Mouse (Mus musculus) kidney, postnatal 25 days (tissue): ENCODE measurements at regions not wholly inside any gene's neighbourhood (a gene's known extent, or its start where the extent isn't known, plus 50 kb on each side); places are given as distances from the start of the nearest gene placed in this dataset.

Experiments used
- DNase-seq, 2 experiments: peaks; one replicate each; pipeline ENCODE4 v3.0.0; 2021; ENCODE audit warnings: mixed read lengths in 2 of 2

- DNase-seq = no peak
These were observed 52.7 kb upstream of the Nap1l1 start for GRCm38 (mm10) chr10:111420195-111420838.

DNA sequence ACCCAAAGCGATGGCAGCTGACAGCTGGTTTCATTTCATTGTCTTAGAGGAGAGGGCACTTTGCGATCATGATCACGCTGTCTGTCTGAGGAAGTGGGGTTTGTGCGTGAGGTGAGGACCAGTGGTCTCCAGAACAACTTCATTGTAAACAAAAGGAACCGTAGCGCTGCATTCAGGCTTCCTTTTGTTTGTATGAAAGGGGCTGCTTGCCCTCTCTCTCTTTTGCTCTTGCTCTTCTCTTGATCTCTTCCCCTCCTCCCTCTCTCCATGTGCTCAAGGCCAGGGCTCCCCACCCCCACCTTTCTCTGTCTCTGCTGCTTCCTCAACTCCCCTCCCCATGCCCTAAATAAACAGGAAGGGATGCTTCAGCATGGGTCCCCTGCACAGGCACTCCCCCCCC lies 51.0 kb upstream of the Nap1l1 start:
- no peak for DNase-seq

GRCm38 (mm10) chr10:111422649-111423048 lies 50.4 kb upstream of the Nap1l1 start:
- DNase-seq = peak in 1 of 2 experiments; percentile 25
